Mouse (Mus musculus): ENCODE measurements around the gene Ppfibp1. TPM values are rescaled to one million over a fixed set of nuclear protein-coding genes. Genes with fewer than 3 reads are reported as not detected.

Ppfibp1 gene
- polyA plus RNA-seq, 1 experiment from 2014 or later = 16.5 TPM

DNA sequence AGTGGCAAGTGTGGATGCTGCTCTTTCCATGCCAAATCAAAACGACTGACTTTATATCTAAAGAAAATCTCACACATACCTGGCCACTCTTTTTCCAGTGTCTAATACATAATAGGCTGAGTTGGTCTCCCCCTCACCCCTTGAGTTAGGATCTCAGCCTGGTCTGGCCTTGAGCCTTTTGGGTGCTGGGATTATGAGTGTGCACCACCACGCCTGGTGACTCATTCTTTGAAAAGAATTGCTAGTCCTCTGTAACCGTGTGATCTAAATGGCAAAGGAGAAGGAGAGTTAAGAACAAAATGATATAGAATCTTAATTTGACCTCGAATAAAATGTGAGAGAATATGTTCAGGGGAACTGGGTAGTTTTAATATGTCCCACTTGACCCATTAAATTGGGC is 129.6 kb downstream of the Ppfibp1 start:
- ATAC-seq = no peak
- Histone ChIP-seq H3K9me3 (replicated peaks) (no peaks in the 10 kb centered on the region), H3K27ac (no peak overlapping the region), H3K4me2 (no peak overlapping the region), H3K36me3 (peaks cover 15% of the 10 kb centered on the region), H3K4me3 (no peak overlapping the region), H3K4me1 (no peaks in the 10 kb centered on the region), H3K27me3 (replicated peaks) (no peaks in the 10 kb centered on the region), H3K9ac (no peak overlapping the region)
- 67% methylated on average over 4 of the region's 4 CpGs for WGBS (ENCODE audit: insufficient replicate concordance)

DNA sequence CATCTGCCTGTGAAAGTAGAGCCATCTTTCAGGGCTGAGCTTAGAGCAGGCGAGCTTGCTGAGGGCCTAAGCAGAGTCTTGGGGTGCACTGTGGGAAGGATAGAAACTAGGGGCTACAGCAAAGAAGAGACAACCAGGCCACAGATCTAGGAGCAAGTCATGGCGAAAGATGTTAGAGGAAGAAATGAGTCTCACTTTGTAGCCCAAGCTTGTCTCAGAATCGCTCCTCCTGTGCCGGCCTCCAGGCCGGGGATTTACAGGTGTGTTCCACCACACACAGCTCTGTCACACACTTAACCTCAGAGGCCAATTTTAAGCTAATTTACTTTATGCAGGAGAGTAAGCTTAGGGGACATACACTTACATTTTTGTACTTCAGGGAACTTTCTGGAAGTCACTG is 130.1 kb downstream of the Ppfibp1 start:
- WGBS (ENCODE audit: insufficient replicate concordance) = 84% methylated on average over 5 of the region's 5 CpGs
- H3K36me3 ChIP-seq = peaks cover 15% of the 10 kb centered on the region
- no peak for ATAC-seq

DNA sequence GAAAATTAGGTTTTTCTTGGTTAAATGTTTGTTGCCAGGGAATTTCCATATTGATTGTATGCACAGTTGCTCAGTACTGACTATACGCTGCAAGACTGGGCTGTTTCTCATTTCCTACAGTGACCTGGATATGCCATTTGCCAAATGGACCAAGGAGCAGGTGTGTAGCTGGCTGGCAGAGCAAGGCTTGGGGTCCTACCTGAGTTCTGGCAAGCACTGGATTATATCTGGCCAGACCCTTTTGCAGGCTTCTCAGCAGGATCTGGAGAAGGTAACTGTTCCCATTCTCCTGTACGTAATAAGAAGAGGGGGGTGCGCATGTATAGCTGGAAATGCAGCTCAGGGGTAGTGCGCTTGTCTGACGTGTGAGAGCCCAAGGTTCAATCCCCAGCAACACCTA is 132.9 kb downstream of the Ppfibp1 start:
- Histone ChIP-seq H3K4me1 (no peaks in the 10 kb centered on the region), H3K4me3 (no peak overlapping the region), H3K9me3 (replicated peaks) (no peaks in the 10 kb centered on the region), H3K4me2 (no peak overlapping the region), H3K27ac (no peak overlapping the region), H3K27me3 (replicated peaks) (no peaks in the 10 kb centered on the region), H3K9ac (no peak overlapping the region), H3K36me3 (peaks cover 12% of the 10 kb centered on the region)
- ATAC-seq = no peak
- WGBS (ENCODE audit: insufficient replicate concordance) = 81% methylated on average over 5 of the region's 5 CpGs

More for the DNA sequence above, 130.1 kb downstream of the Ppfibp1 start:
- Histone ChIP-seq H3K27me3 (replicated peaks) (no peaks in the 10 kb centered on the region), H3K4me3 (no peak overlapping the region), H3K27ac (no peak overlapping the region), H3K9ac (no peak overlapping the region), H3K4me2 (no peak overlapping the region), H3K9me3 (replicated peaks) (no peaks in the 10 kb centered on the region), H3K4me1 (no peaks in the 10 kb centered on the region)

DNA sequence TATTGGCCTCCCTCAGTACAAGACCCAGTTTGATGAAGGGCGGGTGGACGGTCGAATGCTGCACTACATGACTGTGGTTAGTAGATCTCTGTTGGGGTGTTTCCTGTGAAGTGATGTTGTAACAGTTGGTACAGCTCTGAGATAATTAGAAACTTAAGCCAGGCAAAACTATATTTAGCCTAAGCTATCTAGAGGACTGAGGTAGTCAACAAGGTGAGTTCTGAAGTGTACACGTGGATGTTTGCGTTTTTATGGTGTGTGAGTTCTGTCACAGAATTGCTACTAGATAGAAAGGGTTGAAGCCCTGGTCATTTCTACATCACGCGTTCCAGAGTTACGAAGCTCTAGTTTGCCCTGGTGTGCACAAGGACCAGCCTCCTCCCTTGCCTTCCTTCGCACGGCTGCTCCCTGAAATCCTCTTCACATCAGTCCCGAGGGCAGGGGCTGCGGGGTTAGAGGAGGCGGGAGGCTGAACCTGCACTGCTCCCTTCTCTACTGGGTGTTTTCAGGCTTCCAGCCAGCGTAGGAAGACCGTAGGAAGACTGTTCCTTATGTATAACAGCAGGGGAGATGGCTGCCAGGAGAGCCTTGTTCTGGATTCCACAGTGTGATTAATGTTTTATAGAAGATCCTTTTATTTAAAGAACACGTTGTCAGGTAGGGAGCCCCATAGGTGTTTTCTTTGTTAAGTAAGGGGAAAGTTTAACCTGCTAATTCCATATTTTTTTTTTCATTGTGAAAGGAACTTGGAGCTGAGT is 134.3 kb downstream of the Ppfibp1 start:
- Histone ChIP-seq H3K9ac (no peak overlapping the region), H3K27ac (no peak overlapping the region), H3K4me2 (no peak overlapping the region), H3K9me3 (replicated peaks) (no peaks in the 10 kb centered on the region), H3K4me1 (no peaks in the 10 kb centered on the region), H3K4me3 (no peak overlapping the region), H3K36me3 (peaks cover 17% of the 10 kb centered on the region), H3K27me3 (replicated peaks) (no peaks in the 10 kb centered on the region)
- 73% methylated on average over 16 of the region's 16 CpGs for WGBS (ENCODE audit: insufficient replicate concordance)
- no peak for ATAC-seq

DNA sequence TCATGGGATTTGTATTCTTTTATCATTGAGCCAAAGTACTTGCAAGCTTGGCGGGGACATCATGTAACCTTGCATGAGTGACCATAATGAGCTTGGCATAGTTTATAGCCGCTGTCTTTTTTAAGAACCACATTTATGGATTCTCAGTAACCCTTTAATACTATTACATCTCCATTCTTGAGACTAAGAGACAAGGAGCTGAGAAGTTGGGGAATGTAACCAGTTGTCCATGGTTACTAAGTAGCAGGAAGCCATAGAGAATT is 134.8 kb downstream of the Ppfibp1 start:
- Histone ChIP-seq H3K4me1 (no peaks in the 10 kb centered on the region), H3K4me2 (no peak overlapping the region), H3K9me3 (replicated peaks) (no peaks in the 10 kb centered on the region), H3K27ac (no peak overlapping the region), H3K27me3 (replicated peaks) (no peaks in the 10 kb centered on the region), H3K36me3 (peaks cover 17% of the 10 kb centered on the region), H3K9ac (no peak overlapping the region), H3K4me3 (no peak overlapping the region)
- ATAC-seq = no peak
- WGBS (ENCODE audit: insufficient replicate concordance) = 81% methylated on average over 2 of the region's 2 CpGs

DNA sequence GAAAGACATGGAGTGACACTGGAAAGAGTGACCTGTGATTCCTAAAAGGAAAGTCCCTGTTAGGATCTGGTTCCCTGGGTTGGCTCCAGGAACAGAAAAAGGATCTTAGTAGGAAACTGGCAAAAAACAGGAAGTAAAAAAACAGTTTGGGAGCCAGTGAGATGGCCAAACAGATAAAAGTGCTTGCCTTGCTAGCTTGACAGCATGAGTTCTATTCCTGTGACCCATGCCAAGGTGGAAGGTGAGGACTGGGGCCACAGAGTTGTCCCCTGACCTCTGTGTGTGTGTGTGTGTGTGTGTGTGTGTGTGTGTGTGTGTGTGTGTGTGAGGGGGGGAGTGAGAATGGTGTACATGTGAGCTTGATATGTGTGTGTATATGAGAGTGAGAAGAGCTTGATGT is 135.3 kb downstream of the Ppfibp1 start:
- Histone ChIP-seq H3K4me3 (no peak overlapping the region), H3K9me3 (replicated peaks) (no peaks in the 10 kb centered on the region), H3K27me3 (replicated peaks) (no peaks in the 10 kb centered on the region), H3K36me3 (peaks cover 17% of the 10 kb centered on the region), H3K27ac (no peak overlapping the region), H3K4me2 (no peak overlapping the region), H3K9ac (no peak overlapping the region), H3K4me1 (no peaks in the 10 kb centered on the region)
- no peak for ATAC-seq

DNA sequence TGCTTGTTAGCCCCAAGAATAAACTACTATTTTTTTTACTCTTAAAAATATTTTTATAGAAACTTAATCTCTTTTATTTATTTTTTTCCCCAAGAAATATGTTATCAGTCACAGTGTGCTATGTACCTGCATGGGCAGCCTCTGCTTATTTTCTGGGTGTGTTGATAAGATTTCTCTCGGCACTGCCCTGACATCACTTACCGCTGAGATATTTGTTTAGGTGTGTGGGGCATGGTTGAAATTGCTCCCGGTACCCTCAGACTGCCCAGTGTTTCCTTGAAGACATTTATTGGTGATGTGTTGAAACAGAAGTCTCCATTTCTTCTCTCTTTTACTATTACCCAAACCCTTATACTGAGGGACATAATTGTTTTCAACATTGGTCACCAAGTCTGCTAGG is 136.5 kb downstream of the Ppfibp1 start:
- Histone ChIP-seq H3K9ac (no peak overlapping the region), H3K27me3 (replicated peaks) (no peaks in the 10 kb centered on the region), H3K4me3 (no peak overlapping the region), H3K9me3 (replicated peaks) (no peaks in the 10 kb centered on the region), H3K36me3 (peaks cover 17% of the 10 kb centered on the region), H3K4me2 (no peak overlapping the region), H3K27ac (no peak overlapping the region), H3K4me1 (no peaks in the 10 kb centered on the region)
- 60% methylated on average over 3 of the region's 3 CpGs for WGBS (ENCODE audit: insufficient replicate concordance)
- ATAC-seq = no peak

DNA sequence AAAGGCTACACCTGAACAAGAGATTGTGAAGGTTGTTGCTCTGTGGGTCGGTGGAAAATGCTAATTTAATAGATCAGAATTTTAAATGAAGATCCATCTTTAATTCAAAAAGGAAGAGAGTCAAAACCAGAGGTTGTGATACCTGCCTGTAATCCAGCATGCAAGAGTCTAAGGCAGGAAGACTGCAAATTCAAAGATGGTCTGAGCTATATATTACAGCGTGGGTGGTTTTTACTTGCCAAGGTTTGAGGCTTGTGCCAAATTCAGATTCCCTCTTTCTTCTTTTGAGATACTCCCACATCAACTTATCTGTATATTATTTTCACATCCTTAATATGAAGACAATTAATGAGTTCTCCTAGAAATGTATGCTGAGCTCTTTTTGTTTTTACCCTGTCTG is 140.1 kb downstream of the Ppfibp1 start:
- Histone ChIP-seq H3K9ac (no peak overlapping the region), H3K4me3 (no peak overlapping the region), H3K27ac (no peak overlapping the region), H3K4me2 (no peak overlapping the region), H3K36me3 (peaks cover 17% of the 10 kb centered on the region), H3K4me1 (no peaks in the 10 kb centered on the region), H3K9me3 (replicated peaks) (no peaks in the 10 kb centered on the region), H3K27me3 (replicated peaks) (no peaks in the 10 kb centered on the region)
- ATAC-seq = no peak
- 83% methylated on average over 2 of the region's 2 CpGs for WGBS (ENCODE audit: insufficient replicate concordance)

DNA sequence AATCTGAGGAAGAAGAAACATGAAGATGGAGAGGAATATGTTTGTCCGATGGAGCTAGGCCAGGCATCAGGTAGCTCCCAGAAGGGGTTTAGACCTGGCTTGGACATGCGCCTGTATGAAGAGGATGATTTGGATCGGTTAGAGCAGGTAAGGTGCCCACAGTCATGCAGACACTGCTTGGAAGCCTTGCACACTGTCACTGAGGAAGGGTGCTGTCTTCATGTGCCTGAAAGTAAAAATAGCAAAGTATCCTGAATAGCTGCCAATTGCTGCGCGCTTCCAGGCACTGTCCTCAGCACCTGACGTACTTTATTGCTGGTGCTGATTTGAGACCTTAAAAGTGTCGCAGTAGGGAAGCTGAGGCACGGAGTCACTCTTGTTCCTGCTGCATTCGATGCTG is 141.3 kb downstream of the Ppfibp1 start:
- H3K27me3 ChIP-seq (replicated peaks) = no peaks in the 10 kb centered on the region
- no peak overlapping the region for H3K27ac ChIP-seq
- WGBS (ENCODE audit: insufficient replicate concordance) = 88% methylated on average over 9 of the region's 9 CpGs
- H3K9me3 ChIP-seq (replicated peaks) = no peaks in the 10 kb centered on the region
- no peak for ATAC-seq
- no peak overlapping the region for H3K4me3 ChIP-seq
- no peak overlapping the region for H3K4me2 ChIP-seq
- peaks cover 17% of the 10 kb centered on the region for H3K36me3 ChIP-seq
- H3K4me1 ChIP-seq = no peaks in the 10 kb centered on the region
- no peak overlapping the region for H3K9ac ChIP-seq

DNA sequence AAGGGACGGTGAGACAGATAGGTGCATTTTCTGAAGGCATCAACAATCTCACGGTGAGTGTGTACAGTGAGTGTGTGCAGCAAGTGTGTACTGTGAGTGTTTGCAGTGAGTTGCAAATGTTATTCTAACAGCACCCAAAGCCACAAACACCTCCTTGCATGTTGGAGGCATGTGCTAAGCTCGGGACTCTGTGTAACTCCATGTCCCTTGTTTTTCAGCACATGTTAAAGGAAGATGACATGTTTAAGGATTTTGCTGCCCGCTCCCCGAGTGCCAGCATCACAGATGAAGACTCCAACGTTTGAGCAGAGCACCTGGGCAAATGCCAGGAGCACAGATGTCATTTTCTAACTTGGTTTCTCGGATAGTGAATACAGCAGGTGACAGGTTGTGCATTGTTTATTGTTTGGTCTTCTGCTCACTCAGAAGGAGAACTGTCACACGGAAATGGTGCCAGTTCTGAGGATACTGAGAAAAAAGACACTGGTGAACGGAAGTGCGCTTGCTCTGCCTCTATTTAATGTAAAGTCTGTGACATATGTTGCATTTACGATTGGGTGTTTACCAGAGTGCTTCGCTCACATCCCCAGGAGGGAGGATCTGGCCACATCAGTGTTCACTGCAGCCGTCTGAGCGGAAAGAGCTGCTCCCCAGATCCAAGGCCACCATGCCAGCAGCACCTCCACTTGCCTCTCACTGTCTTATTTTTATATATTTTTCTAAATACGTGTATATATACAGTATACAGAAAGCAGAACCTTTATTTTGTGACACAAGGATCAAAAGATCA is 142.0 kb downstream of the Ppfibp1 start:
- Histone ChIP-seq H3K27me3 (replicated peaks) (no peaks in the 10 kb centered on the region), H3K4me3 (no peak overlapping the region), H3K9me3 (replicated peaks) (no peaks in the 10 kb centered on the region), H3K9ac (no peak overlapping the region), H3K4me1 (no peaks in the 10 kb centered on the region), H3K27ac (no peak overlapping the region), H3K4me2 (no peak overlapping the region), H3K36me3 (peaks cover 17% of the 10 kb centered on the region)
- WGBS (ENCODE audit: insufficient replicate concordance) = 73% methylated on average over 15 of the region's 15 CpGs
- no peak for ATAC-seq

DNA sequence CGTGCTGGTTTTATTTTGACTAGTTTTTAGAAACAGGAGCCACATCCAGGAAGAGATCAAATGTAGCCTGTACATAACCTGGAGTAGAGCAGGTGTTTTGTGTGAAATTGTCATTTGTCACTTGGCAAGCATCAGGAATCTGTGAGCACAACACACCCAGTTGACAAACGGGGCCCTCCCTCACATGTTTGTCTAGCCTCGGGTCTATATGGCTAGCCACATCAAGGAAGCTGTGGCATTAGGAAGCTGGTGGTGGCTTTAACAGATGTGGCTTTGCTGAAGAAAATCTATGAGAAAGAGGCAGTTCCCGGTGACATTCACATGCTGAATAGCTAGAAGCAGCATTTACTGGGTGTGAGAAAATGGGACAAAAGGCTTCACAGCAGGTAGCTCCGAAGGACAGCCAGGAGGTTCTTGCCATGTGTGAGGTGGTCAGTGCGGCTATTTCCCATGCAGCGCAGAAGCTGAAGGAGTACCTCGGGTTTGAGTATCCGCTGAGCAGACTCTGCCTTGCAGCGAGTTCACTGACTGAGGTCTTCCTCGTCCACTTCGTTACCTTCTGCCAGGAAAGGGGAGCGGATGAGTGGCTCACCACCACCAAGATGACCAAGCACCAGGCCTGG is 144.1 kb downstream of the Ppfibp1 start, which contains the start of gene Rep15:
Rep15 (plus strand) TSS at position 282 of the 623 bp plus-strand sequence.
- no peak within 1 kb of the TSS for H3K4me3 ChIP-seq
- H3K36me3 ChIP-seq = peaks cover 10% of the 10 kb centered on the region
- no peaks in the 10 kb centered on the region for H3K4me1 ChIP-seq
- H3K9ac ChIP-seq = no peak within 1 kb of the TSS
- no peak within 1 kb of the TSS for H3K27ac ChIP-seq
- no peaks in the 10 kb centered on the region for H3K9me3 ChIP-seq (replicated peaks)
- no peak for ATAC-seq
- H3K27me3 ChIP-seq (replicated peaks) = no peaks in the 10 kb centered on the region
- WGBS (ENCODE audit: insufficient replicate concordance) = 60% methylated on average over 13 of the region's 13 CpGs
- H3K4me2 ChIP-seq = no peak within 1 kb of the TSS

All from liver, embryonic 12.5 days (tissue).